Mouse (Mus musculus) cerebellum, adult 18-20 months (tissue): ENCODE results near the gene Lrrc49.

ENCODE experiments used
- DNase-seq, 2 experiments: peaks; one replicate each; pipeline ENCODE4 v3.0.0; 2021

Gene Lrrc49

DNA sequence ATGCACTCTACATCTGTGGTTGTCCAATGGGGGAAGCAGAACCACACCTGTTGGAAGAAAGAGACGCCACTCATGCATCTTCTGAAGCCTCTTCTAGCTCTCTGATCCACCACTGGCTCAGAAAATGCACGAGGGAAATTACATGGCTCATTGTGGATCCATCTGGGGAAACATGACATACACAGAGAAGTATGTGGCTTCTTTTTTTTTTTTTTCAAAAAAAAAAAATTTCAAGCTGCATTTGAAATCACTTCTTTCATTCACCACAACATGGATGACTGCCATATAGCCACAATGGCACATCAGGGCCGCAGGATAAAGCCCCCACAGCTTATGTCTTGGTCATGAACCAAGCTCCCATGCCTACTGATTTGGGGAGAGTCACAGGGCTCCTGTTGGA lies 159.7 kb downstream of the Lrrc49 start:
- DNase-seq = no peak

DNA sequence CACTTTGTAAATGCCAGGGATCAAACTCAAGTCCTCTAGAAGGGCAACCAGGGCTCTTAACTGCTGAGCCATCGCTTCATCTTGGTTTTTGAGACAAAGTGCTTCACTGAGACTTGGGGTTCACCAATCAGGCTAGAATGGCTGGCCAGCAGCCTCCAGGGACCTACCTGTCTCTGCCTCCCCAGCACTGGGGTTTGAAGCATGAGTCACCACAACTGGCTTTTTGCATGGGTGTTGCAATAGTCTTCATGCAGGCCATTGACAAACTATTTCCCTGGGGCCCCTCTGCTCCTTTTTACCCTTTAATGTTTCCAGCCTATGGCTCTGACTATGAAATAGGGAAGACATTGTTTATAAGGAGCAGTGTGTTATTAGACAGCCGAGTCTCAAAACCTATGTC lies 160.1 kb downstream of the Lrrc49 start:
- DNase-seq = no peak

DNA sequence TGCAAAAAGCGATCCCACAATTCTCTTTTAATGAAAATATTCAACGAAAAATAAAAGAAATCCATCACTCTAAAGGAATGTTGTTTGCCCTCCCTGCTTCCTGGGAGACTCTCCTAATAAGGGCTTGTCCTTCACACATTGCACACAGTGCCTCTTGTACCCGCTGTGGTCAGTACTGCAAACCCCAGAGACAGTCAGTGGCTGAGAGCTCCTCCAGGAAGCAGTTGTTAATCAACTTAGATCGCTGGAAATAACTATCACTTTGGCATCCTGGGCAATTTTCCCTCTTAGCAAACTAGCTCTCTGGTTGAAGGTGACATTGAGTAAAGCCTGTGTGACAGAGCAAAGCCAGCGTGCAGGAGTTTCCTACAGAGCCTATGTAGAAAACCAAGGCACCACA lies 160.9 kb downstream of the Lrrc49 start:
- DNase-seq = no peak

- no peak for DNase-seq
These were observed 161.8 kb downstream of the Lrrc49 start for GRCm38 (mm10) chr9:60526195-60526594.

DNA sequence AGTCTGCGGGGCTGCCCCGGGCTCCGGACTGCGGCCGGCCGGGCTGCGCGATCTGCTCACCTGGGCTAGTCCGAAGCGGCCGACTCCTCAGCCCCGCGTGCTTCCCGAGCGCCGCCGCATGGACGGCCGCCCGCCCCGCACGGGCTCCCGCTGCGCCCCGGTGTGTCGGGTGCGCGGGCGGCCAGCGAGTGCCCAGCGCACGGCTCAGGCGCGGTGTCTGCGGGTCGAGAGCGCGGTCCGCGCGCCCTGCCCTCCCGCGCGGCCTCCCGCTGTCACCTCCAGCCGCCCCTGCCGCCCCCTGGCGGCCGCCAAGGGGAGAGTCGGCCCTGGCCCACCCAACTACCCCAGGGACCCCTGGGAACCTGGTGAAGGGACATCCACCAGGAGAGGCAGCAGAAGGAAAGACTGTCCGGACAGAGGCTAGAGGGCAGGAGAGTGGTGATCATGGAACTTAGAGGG lies 166.1 kb downstream of the Lrrc49 start, which contains the start of gene Thsd4:
Gene Thsd4, minus strand, starts transcription at position 241 of the 459 bp plus-strand sequence.
- DNase-seq = peak; percentile 27 to 57

GRCm38 (mm10) chr9:60521143-60521542 lies 166.8 kb downstream of the Lrrc49 start:
- DNase-seq = no peak

DNA sequence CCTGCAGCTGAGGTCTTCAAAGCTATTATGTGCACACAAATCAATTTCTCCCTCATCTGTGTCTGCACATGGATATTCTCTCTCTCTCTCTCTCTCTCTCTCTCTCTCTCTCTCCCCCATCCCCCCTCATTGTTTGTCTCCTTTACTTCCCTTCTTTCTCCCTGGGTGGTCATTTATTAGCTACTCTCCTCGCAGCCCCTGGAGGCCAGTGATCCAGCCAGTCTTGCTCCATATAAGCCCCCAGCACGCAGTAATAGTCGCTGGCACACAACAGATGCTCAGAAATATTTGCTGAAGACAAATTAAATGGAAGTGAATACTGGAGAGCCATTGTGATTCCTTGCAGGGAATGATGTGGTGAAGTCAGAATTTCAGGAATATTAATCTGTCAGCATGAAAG lies 168.4 kb downstream of the Lrrc49 start:
- DNase-seq = no peak
